Mouse (Mus musculus) brain, embryonic 14.5 days (tissue): ENCODE results near the gene Agt.

Experiments used
- CTCF ChIP-seq: fragments of 200-500 bp; IDR thresholded peaks from 2 replicates; pipeline ENCODE4 v1.5.1; 2012; ENCODE audit warnings: inconsistent platforms, mild to moderate bottlenecking, moderate library complexity, borderline replicate concordance; ENCODE audit not compliant: insufficient read depth, insufficient read length; ENCODE audit errors: extremely low read depth
- POLR2A ChIP-seq: fragments of 200-500 bp; IDR thresholded peaks from 2 replicates; pipeline ENCODE4 v1.6.1; 2012; ENCODE audit warnings: mild to moderate bottlenecking, inconsistent platforms, borderline replicate concordance; ENCODE audit not compliant: poor library complexity, insufficient read depth, insufficient read length, severe bottlenecking; ENCODE audit errors: extremely low read depth

DNA sequence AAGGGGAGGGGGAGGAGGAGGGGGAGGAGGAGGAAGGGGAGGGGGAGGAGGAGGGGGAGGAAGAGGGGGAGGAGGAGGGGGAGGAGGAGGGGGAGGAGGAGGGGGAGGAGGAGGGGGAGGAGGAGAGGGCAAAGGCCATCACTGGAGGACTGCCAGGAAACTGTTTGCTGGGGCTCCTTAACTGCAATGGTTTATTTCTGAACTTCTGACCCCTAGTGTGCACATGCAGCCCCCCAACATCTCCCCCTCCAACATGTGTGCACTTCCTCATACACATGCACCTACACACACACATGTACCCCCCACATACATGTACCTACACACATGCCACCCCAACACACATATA is 2.9 kb upstream of the Agt start:
- TF ChIP-seq POLR2A (no peak), CTCF (no peak)
